Mouse (Mus musculus): ENCODE measurements around the gene Irak4. TPM values are rescaled to one million over a fixed set of nuclear protein-coding genes. Genes with fewer than 3 reads are reported as not detected.

The Irak4 gene
- 13.6 and 14.2 TPM in 2 replicates for polyA plus RNA-seq (2012; rRNA removed)

GRCm38 (mm10) chr15:94543409-94544051, at the start of gene Irak4, which contains the start of gene Pus7l:
Gene Irak4 (plus strand): TSS chr15:94543643.
Gene Pus7l (minus strand): TSS chr15:94543547.
- DNase-seq (ENCODE audit: low spot score) = peak; percentile 86

- DNase-seq (ENCODE audit: low spot score) = no peak
Measured at GRCm38 (mm10) chr15:94494445-94494844, 49.0 kb upstream of the Irak4 start.

- no peak for DNase-seq (ENCODE audit: low spot score)
Measured at GRCm38 (mm10) chr15:94495936-94496335, 47.5 kb upstream of the Irak4 start.

- no peak for DNase-seq (ENCODE audit: low spot score)
Measured at GRCm38 (mm10) chr15:94499260-94499659, 44.2 kb upstream of the Irak4 start.

GRCm38 (mm10) chr15:94503451-94504215, 39.8 kb upstream of the Irak4 start:
- DNase-seq (ENCODE audit: low spot score) = no peak

- no peak for DNase-seq (ENCODE audit: low spot score)
Measured at GRCm38 (mm10) chr15:94517913-94518491, 25.4 kb upstream of the Irak4 start.

GRCm38 (mm10) chr15:94520205-94520900, 23.1 kb upstream of the Irak4 start:
- no peak for DNase-seq (ENCODE audit: low spot score)

GRCm38 (mm10) chr15:94520959-94521358, 22.5 kb upstream of the Irak4 start:
- no peak for DNase-seq (ENCODE audit: low spot score)

GRCm38 (mm10) chr15:94523251-94523650, 20.2 kb upstream of the Irak4 start:
- no peak for DNase-seq (ENCODE audit: low spot score)

GRCm38 (mm10) chr15:94524956-94525355, 18.5 kb upstream of the Irak4 start:
- no peak for DNase-seq (ENCODE audit: low spot score)

GRCm38 (mm10) chr15:94530519-94530918, 12.9 kb upstream of the Irak4 start:
- DNase-seq (ENCODE audit: low spot score) = no peak

GRCm38 (mm10) chr15:94532306-94532705, 11.1 kb upstream of the Irak4 start:
- no peak for DNase-seq (ENCODE audit: low spot score)

- DNase-seq (ENCODE audit: low spot score) = no peak
Measured at GRCm38 (mm10) chr15:94532956-94533355, 10.5 kb upstream of the Irak4 start.

- no peak for DNase-seq (ENCODE audit: low spot score)
Measured at GRCm38 (mm10) chr15:94535521-94535920, 7.9 kb upstream of the Irak4 start.

- no peak for DNase-seq (ENCODE audit: low spot score)
Measured at GRCm38 (mm10) chr15:94539296-94539695, 4.1 kb upstream of the Irak4 start.

- no peak for DNase-seq (ENCODE audit: low spot score)
Measured at GRCm38 (mm10) chr15:94542567-94543408, 655 bp upstream of the Irak4 start.

GRCm38 (mm10) chr15:94544052-94544636, 701 bp downstream of the Irak4 start:
- no peak for DNase-seq (ENCODE audit: low spot score)

GRCm38 (mm10) chr15:94544844-94545243, 1.4 kb downstream of the Irak4 start:
- no peak for DNase-seq (ENCODE audit: low spot score)

- DNase-seq (ENCODE audit: low spot score) = no peak
Measured at GRCm38 (mm10) chr15:94553536-94553935, 10.1 kb downstream of the Irak4 start.

GRCm38 (mm10) chr15:94557442-94557841, 14.0 kb downstream of the Irak4 start:
- peak; percentile 67 for DNase-seq (ENCODE audit: low spot score)
